Mouse (Mus musculus): ENCODE data around the gene Ssc5d. TPM values are rescaled to one million over a fixed set of nuclear protein-coding genes. Genes with fewer than 3 reads are reported as not detected.

The Ssc5d gene
- total RNA-seq, 2 experiments from 2014 or later: 1.4 to 2.3 TPM

GRCm38 (mm10) chr7:4943223-4943815 is 17.7 kb downstream of the Ssc5d start:
- peak; percentile 92 to 95 for DNase-seq (ENCODE audit: extremely low spot score in 1 of 2, low spot score in 1 of 2)

- no peak for DNase-seq (ENCODE audit: extremely low spot score in 1 of 2, low spot score in 1 of 2)
These were observed 22.3 kb downstream of the Ssc5d start for GRCm38 (mm10) chr7:4947855-4948254.

- DNase-seq (ENCODE audit: extremely low spot score in 1 of 2, low spot score in 1 of 2): no peak
These were observed 22.8 kb downstream of the Ssc5d start for GRCm38 (mm10) chr7:4948386-4948785.

- DNase-seq (ENCODE audit: extremely low spot score in 1 of 2, low spot score in 1 of 2): no peak
These were observed 25.2 kb downstream of the Ssc5d start for GRCm38 (mm10) chr7:4950561-4951342.

- no peak for DNase-seq (ENCODE audit: extremely low spot score in 1 of 2, low spot score in 1 of 2)
These were observed 28.3 kb downstream of the Ssc5d start for GRCm38 (mm10) chr7:4953815-4954445.

GRCm38 (mm10) chr7:4957361-4957760 is 31.8 kb downstream of the Ssc5d start:
- DNase-seq (ENCODE audit: extremely low spot score in 1 of 2, low spot score in 1 of 2): no peak

GRCm38 (mm10) chr7:4963527-4963926 is 37.9 kb downstream of the Ssc5d start:
- DNase-seq (ENCODE audit: extremely low spot score in 1 of 2, low spot score in 1 of 2): no peak

GRCm38 (mm10) chr7:4964272-4964671 is 38.7 kb downstream of the Ssc5d start, which contains the start of gene Sbk2:
Gene Sbk2 (minus strand): TSS chr7:4964406.
- DNase-seq (ENCODE audit: extremely low spot score in 1 of 2, low spot score in 1 of 2): peak; percentile 59 to 66

- no peak for DNase-seq (ENCODE audit: extremely low spot score in 1 of 2, low spot score in 1 of 2)
These were observed 39.4 kb downstream of the Ssc5d start for GRCm38 (mm10) chr7:4964988-4965387.

- DNase-seq (ENCODE audit: extremely low spot score in 1 of 2, low spot score in 1 of 2): no peak
These were observed 45.5 kb downstream of the Ssc5d start, which contains the start of gene Sbk3 for GRCm38 (mm10) chr7:4971068-4971467. Gene Sbk3 (minus strand): TSS chr7:4971168.

GRCm38 (mm10) chr7:4971710-4972109 is 46.1 kb downstream of the Ssc5d start:
- no peak for DNase-seq (ENCODE audit: extremely low spot score in 1 of 2, low spot score in 1 of 2)

GRCm38 (mm10) chr7:4972321-4973047 is 46.9 kb downstream of the Ssc5d start:
- no peak for DNase-seq (ENCODE audit: extremely low spot score in 1 of 2, low spot score in 1 of 2)

GRCm38 (mm10) chr7:4975455-4975854 is 49.9 kb downstream of the Ssc5d start:
- no peak for DNase-seq (ENCODE audit: extremely low spot score in 1 of 2, low spot score in 1 of 2)

GRCm38 (mm10) chr7:4976832-4977231 is 51.2 kb downstream of the Ssc5d start:
- no peak for DNase-seq (ENCODE audit: extremely low spot score in 1 of 2, low spot score in 1 of 2)

GRCm38 (mm10) chr7:4988250-4988649 is 62.7 kb downstream of the Ssc5d start:
- no peak for DNase-seq (ENCODE audit: extremely low spot score in 1 of 2, low spot score in 1 of 2)

GRCm38 (mm10) chr7:4993347-4993998 is 67.9 kb downstream of the Ssc5d start:
- no peak for DNase-seq (ENCODE audit: extremely low spot score in 1 of 2, low spot score in 1 of 2)

- no peak for DNase-seq (ENCODE audit: extremely low spot score in 1 of 2, low spot score in 1 of 2)
These were observed 68.6 kb downstream of the Ssc5d start for GRCm38 (mm10) chr7:4993999-4994788.

Measured in layer of hippocampus, postnatal 25 days (tissue).